Mouse (Mus musculus): ENCODE measurements around the gene Spaca4. TPM values are rescaled to one million over a fixed set of nuclear protein-coding genes. Genes with fewer than 3 reads are reported as not detected.

The Spaca4 gene
- total RNA-seq, 2 experiments from 2014 or later = not detected

DNA sequence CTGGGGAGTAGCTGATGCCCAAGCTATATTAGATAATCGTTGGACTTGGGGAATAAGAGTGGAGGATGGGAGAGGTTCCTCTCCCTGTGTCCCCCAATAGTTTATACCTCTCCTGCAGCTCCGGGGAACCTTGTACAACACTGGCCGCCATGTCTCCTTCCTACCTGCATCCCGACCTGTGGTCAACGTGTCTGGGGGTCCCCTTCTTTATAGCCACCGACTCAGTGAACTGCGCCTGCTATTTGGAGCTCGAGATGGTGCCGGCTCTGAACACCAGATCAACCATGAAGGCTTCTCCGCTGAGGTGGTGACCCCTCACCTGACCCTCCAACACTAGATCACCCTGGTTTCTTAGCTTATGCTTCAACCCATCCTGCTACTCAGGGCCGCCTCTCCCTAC lies 23.3 kb downstream of the Spaca4 start:
- no peak for ATAC-seq (replicated peaks; ENCODE audit: low FRiP score, poor library complexity, severe bottlenecking)

DNA sequence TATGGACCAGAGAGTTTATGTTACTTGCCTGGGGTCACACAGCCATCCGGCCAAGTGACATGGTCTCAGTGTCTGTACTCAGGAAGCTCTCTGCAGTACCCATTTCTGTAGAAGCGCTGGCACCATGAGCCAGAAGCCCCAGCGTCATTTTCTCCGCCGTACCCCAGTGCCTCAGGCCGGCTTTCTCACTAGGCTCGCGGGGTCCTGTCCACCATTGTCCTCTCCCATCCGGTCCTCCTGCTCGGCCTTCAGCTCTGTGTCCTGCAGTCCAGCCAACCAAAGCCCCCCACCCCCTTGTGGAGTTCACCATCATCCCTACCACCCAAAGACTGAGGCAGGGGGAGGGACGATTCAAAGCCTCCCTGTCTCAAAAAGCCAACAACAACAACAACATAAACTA lies 24.0 kb downstream of the Spaca4 start:
- no peak for ATAC-seq (replicated peaks; ENCODE audit: low FRiP score, poor library complexity, severe bottlenecking)

DNA sequence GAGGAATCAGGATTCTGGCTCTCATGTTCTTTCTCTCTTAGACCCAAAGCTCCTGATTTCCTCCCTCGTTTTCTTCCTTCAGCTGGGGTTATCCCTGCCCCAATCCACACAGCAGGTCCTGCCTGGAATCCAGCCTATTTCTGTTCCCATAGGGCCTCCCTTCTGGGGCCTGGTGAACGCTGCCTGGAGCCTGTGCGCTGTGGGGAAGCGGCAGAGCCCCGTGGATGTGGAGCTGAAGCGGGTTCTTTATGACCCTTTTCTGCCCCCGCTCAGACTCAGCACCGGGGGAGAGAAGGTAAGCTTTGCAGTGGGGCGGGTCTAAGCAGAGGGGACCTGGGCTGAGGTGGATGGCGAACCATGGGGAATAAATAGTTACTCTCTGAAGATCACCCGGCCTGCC lies 24.5 kb downstream of the Spaca4 start:
- ATAC-seq (replicated peaks; ENCODE audit: low FRiP score, poor library complexity, severe bottlenecking) = no peak

DNA sequence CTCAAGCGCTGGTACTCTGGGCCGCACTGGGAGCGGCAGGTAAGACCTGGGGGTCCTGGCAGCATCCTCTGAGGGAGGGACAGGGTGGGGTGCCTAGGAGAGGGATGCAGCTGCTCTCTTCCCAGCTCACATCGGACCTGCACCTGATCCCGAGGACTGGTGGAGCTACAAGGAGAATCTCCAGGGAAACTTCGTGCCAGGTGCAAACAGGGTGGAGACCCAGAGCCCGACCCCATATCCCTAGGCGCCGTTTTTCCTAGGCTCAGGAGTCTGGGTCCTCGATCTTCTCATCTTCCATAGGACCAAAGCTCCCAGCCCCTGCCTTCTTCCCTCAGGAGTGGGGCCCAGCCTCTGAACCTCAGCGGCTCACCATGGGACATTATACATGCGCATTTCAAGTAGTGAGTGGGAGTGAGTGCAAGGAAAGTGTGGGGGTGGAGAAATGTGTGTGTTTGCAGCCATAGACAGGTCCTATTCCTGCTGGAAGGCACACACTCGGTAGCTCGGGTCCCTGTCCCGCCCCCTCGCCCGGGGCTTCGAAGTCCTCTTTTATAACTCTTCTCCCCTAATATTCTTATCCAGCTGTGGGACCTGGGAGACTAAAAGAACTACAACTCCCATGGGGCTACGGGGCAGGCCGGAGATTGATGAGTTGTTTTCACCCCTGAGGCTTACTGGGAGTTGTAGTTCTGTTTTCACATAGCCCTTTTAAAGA lies 25.2 kb downstream of the Spaca4 start:
- no peak for ATAC-seq (replicated peaks; ENCODE audit: low FRiP score, poor library complexity, severe bottlenecking)

DNA sequence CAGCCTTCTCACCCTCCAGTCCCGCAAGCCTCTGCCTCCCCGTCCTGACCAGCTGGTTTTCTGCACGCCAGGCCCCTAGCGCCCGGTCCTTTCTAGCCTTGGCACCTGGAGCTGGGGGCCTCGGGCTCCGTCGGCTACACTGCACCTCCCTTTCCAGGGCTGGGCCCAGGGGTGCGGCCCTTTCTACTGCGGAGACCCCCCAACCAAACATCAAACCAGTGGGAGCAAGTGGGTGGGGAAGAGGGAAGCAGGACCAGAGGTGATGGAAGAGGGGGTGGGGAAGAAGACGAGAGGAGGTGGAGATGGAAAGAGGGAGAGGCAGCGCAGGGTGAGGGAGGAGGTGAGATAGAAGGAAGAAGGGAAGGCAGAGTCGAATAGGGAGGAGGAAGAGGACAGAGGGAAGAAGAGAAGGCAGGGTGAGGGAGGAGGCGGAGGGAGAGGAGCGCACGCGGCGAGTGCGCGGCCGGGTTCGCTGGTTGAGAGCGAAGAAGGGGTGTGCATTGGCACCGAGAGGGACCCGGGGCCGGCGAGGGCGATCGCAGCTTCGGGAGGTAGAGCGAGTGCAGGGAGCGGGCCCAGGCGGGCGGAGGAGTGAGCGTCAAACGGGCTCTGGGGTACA lies 26.0 kb downstream of the Spaca4 start, which contains the start of gene Car11:
Car11 (plus strand) TSS at position 321 of the 619 bp plus-strand sequence.
- ATAC-seq (replicated peaks; ENCODE audit: low FRiP score, poor library complexity, severe bottlenecking) = no peak

DNA sequence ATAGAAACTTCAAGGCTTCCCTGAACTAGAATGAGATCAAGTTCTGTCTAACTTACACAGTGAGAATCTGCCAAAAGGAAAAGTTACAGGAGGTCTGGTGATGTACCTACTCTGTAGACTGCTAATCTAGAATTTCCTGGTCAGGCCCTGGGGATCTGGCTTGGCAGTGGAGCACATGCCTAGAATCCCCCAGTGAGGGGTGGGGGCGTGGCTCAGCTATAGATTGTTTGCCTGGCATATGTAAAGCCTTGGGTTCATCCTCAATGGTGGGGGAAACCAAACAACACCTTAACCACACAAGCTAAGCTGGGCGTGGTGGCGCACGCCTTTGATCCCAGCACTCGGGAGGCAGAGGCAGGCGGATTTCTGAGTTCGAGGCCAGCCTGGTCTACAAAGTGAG lies 27.7 kb downstream of the Spaca4 start:
- ATAC-seq (replicated peaks; ENCODE audit: low FRiP score, poor library complexity, severe bottlenecking) = no peak

DNA sequence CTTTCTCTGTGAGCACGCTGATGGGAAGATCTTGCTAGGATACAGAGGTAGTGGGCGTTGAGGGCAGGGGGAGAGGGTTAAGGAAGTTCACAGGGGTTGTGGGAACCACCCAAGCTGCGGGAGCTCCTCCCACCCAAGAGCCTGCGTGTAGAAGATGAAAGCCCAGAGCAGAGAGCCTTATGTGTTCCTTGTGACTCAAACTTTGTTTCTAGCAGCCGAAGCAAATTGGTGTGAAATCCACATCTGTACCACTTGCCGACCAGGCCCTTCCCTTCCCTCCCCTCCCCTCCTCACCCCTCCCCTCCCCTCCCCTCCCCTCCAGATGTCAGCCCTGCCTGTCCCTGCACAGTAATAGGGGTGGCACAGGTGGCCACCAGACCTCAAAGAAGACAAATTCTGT lies 30.5 kb downstream of the Spaca4 start:
- no peak for ATAC-seq (replicated peaks; ENCODE audit: low FRiP score, poor library complexity, severe bottlenecking)

DNA sequence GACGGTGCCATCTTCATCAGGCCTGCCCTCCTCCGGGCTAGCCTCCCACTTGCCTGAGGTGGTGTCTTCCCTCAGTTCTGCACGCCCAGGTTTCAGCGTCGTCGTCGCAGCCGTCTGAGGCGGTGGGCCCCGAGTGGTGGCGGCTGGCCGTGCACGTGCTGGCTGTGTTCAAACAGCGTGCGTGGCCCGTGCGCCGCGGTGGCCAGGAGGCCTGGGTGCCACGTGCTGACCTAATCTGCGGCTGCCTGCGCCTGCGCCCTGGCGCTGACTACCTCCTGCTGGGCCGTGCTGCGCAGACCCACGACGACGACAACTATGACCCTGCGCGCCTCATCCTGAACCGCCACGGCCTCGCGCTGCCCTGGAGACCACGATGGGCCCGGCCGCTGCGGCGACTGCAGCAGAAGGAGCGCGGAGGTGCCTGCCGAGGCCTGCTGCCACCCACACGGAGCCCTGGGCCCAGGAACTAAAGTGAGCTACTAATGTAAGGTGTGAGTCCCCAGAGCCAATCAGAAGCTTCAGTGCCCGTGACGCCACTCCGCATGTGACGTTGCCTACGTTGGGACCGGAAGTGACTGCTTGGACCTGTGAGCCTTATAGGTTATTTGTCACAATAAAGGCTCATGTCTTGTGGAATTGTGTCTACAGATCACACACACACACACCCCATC lies 31.6 kb downstream of the Spaca4 start, which contains the start of gene Sec1:
Sec1 (minus strand) TSS at position 482 of the 671 bp plus-strand sequence.
- no peak for ATAC-seq (replicated peaks; ENCODE audit: low FRiP score, poor library complexity, severe bottlenecking)

DNA sequence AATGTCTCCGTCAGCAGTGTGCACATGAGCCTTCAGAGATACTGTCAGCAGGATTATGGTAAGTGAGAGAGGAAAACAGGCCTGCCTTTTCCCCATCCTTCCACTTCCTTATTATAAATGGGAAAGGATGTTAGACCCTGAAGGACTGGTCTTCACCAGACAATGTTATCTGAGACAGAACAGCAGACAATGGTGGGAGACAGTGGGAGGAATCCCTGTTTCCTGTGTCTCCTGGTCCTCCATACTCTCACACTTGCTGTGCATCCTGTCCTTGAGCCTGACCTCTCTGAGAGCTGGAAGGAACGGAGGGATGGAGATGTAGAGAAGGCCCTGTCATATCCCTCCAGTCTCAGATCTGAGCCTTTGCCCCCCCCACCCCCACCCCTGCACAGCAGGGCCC lies 33.2 kb downstream of the Spaca4 start:
- ATAC-seq (replicated peaks; ENCODE audit: low FRiP score, poor library complexity, severe bottlenecking) = no peak

DNA sequence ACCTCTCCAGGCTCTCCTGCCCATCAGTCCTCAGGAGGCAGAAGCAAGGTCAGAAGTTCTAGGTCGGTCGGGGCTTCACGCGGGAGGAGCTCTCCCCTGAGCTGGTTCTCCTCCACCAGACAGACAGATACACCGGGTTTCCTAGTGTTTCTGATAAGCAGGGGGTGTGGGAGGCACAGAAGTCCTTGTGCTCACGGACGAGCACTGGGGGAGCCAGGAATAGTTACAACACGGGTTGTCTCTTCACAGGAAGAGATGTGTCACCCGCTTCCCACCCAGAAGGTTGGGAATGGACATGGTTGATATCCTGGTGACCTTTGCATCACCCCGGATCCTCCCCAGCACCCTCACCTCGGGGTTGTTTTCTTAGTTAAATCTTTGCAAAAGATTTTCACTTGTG lies 35.8 kb downstream of the Spaca4 start:
- ATAC-seq (replicated peaks; ENCODE audit: low FRiP score, poor library complexity, severe bottlenecking) = no peak

DNA sequence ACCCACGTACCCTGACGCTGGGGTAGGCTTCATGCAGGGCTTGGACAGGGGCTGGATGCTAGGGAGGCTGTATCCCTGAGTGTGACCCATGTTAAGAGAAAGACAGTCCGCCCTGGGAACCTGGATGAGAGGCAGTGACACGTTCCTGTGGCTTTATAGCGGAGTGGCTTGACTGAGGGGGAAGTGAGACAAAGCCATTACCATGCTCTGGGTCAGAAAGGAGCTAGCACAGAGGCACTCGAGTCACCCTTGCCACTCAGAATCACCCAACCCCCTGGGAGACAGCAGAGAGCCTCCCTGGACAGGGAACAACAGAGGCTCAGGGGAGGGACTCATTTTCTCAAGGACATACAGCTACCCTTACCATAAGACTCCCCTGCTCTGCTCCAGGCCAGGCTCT lies 36.5 kb downstream of the Spaca4 start:
- no peak for ATAC-seq (replicated peaks; ENCODE audit: low FRiP score, poor library complexity, severe bottlenecking)

DNA sequence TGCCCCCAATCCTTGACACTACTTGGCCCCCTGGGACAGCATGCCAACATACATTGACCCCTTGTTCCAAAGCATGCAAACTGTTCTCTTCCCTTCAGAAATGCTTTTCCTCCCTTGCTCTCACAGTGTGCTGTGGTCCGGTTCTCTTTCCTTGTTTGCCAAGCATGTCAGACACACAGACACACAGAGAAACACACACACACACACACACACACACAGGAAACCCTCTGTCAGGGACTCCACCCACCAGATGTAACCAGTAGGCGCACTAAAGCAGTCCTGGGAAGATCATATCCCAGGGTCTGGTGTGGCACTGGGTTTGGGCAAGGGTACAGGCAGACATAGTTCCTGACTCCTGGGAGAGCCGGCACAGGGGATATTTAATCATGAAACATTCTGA lies 38.8 kb downstream of the Spaca4 start:
- ATAC-seq (replicated peaks; ENCODE audit: low FRiP score, poor library complexity, severe bottlenecking) = no peak

DNA sequence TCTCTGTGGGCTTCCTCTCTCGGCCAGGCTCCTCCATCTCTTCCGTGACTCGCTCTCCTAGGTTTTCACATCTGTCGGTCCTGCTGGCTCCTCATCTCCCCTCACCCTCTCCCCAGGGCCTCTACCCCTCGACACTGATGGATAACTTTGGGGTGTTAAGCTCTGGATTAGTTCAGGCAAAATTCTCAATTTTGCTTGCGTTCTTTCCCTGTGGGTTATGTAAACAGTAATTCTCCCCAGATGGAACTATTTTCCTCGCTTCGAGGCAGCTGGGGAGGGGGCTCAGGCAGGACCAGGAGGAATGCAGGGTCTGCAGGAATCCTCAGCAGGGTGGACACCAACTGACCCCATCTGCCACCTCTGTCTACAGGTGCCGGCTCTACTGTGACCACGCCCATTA lies 39.8 kb downstream of the Spaca4 start:
- ATAC-seq (replicated peaks; ENCODE audit: low FRiP score, poor library complexity, severe bottlenecking) = no peak

DNA sequence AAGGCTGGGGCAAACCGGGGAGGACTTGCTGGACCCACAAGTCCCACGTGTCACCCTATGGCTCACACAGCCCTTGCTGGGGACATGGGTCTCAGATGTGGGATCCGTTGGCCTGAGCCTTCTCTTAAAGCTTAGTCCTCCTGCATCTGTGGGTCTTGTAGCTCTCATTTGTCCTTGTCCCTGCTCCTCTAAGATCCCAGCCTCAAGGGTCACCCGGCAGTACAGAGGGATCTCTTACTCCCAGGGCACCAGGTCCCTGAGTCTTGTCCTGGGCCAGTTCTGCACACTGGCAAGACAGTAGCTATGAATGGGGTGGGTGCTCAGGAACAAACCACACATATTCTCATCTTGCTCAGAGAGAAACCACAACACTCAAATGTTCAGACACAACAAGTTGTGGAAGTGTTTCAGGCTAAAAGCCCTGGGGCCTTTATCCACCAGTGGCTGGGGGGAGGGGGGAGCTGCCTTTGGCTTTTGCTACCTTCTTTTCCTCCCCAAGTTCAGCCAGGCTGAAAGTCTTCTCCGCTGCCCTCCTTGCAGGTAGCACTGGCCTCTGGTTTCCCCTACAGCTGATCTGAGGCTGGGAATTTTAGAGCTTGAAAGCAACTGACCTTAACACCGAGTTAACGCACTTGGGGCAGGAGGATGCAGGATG lies 42.1 kb downstream of the Spaca4 start, which contains the start of gene Ntn5:
Ntn5 (plus strand) TSS at position 627 of the 655 bp plus-strand sequence.
- no peak for ATAC-seq (replicated peaks; ENCODE audit: low FRiP score, poor library complexity, severe bottlenecking)

DNA sequence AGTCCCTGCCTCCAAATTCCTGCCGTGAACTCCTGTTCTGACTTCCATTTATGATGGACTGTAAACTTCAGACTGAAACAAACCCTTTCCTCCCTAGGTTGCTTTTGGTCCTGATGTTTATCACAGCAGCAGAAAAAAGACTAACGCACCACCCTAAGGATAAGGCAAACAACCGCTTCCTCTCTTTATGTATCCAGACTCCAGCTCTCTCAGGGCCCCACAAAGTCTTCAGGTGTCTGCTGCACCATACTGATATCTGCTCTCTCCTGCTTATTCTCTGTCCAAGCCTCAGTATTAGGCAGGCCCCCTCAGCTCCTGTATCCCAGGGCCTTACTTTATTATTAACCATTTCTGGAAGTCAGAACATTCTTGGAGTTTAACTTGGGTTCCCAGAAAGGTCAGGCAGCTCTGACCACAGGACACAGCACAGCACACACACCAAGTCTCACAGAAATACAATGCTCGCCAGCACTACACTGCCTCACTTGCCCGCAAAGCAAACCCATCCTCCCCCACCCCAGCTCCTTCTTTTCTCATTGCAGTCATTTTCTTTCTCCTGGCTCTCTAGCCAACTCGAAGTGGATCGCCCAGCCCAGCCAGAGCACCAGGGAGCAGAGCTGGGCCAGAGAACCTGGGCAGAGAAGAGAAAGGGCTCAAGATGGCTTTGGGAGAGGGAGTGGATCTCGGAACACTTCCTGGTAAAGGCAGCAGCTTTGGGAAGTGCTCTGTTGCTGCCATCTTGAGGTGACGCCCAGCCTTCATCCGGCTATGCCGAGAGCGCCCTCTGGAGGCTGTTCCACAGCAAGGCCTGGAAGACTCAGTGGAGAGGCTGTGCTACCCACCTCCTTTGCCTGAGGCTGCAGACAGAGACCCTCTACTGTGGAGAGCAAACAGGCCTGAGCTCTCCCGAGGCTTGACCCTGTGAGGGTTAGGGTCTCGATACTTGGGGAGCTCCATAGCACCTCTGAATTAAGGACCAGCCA lies 43.2 kb downstream of the Spaca4 start:
- peak; percentile 50; the same call in 1 of the 2 replicates for ATAC-seq (replicated peaks; ENCODE audit: low FRiP score, poor library complexity, severe bottlenecking)

DNA sequence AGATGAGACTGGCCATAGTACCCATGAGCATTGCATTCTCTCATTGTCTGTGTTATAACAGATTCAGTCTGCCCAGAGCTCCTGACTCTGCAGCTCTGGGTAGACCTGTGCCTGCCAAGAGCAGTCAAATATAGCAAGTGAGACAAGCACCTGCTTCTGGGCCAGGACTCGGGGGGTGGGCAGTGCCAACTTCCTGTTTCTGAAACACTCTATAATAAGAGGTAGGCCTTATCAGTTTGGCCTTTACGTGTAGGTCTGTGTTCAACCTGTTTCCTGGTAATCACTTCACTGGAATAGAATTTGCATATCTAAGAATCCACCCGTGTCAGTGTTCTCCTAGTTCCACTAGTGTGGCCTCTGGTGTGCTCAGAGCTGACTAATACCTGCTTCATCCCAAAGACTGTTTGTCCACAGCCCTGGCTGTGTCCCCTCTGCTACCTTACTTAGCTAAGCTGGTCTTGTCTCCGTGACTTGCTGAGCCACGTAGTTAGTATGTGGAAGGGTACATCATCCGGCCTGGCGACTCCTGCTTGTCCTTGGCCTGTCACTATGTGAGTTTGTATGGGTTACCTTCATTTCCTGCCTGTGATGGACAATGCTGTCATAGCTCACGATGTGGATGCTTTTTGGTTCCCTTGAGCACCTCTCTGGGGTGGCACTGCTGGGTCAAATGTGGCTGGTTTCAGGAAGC lies 44.4 kb downstream of the Spaca4 start:
- ATAC-seq (replicated peaks; ENCODE audit: low FRiP score, poor library complexity, severe bottlenecking) = no peak

DNA sequence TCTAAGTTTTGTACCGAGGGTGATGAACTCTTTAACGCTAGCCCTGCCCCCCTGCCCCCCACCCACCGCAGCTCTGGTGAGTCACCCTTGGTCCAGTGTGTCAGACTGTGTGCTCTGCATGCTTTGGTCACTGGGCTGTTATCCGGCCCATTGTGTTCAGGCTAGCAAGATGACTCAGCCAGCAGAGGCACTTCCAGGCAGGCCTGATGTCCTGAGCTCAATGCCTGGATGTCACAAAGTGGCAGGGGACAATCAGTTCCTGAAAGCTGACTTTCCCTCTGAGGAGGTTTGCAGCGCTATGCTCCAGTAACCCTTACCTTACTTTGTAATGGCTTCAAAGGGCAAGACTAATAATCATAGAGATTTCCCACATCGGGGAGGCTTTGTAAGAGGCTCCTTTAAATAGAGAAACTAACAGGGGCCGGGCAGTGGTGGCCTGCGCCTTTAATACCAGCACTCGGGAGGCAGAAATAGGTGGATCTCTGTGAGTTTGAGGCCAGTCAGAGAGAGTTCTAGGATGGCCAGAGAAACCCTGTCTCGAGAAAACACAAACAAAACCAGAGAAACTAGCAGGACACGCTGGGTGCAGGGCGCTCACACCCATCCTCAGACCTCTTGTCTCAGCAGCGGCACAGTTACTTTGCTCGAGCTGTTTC lies 45.5 kb downstream of the Spaca4 start:
- no peak for ATAC-seq (replicated peaks; ENCODE audit: low FRiP score, poor library complexity, severe bottlenecking)

DNA sequence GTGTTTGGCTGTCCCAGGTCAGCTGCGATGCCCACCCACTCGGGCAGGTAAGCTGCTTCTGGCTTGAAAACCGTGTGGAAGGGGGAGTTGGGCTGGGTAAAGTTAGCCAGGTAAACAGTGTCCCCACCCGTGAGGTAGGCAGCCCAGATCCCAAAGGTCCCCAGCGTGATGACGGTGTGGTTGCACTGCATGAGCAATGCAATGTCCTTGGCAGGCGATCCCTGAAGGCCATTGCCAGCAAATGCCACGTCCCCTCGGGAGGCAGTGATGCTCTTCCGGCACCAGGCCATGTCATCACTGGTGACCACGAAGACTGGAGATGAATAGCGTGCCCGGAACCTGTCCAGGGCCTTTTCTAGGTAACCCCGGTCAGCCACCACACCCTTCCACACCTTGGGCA lies 47.1 kb downstream of the Spaca4 start:
- ATAC-seq (replicated peaks; ENCODE audit: low FRiP score, poor library complexity, severe bottlenecking) = no peak

Data from erythroid progenitor cell, adult 5-6 weeks (primary cell).